Mouse (Mus musculus): ENCODE measurements around the gene Map7d2. TPM values are rescaled to one million over a fixed set of nuclear protein-coding genes. Genes with fewer than 3 reads are reported as not detected.
"Not testable (repeated sequence)": the region's sequence is repeated elsewhere in the genome, so short reads cannot be mapped to it uniquely, and the experiment has no call there.

Map7d2 gene
- polyA plus RNA-seq, 1 experiment from 2014 or later, result 0.79 TPM

- ATAC-seq (ENCODE audit: extremely low read depth, insufficient number of reproducible peaks, low FRiP score, low TSS enrichment), result no peak
- 31% methylated on average over 3 of the region's 3 CpGs for WGBS
Measured at GRCm38 (mm10) chrX:159442128-159442527, 27.8 kb downstream of the Map7d2 start.

GRCm38 (mm10) chrX:159447133-159447532 is 32.8 kb downstream of the Map7d2 start:
- H3K9ac ChIP-seq, result no peak overlapping the region
- no peak overlapping the region for H3K4me3 ChIP-seq
- no peaks in the 10 kb centered on the region for H3K36me3 ChIP-seq
- H3K27me3 ChIP-seq (replicated peaks), result no peaks in the 10 kb centered on the region
- no peak overlapping the region for H3K4me2 ChIP-seq
- WGBS, result 80% methylated on average over 1 of the region's 1 CpGs
- H3K9me3 ChIP-seq, result no peaks in the 10 kb centered on the region
- H3K4me1 ChIP-seq, result no peaks in the 10 kb centered on the region
- ATAC-seq (ENCODE audit: extremely low read depth, insufficient number of reproducible peaks, low FRiP score, low TSS enrichment), result no peak
- H3K27ac ChIP-seq (replicated peaks), result no peak overlapping the region

More at GRCm38 (mm10) chrX:159442128-159442527, 27.8 kb downstream of the Map7d2 start:
- Histone ChIP-seq H3K4me1 (no peaks in the 10 kb centered on the region), H3K27me3 (replicated peaks) (no peaks in the 10 kb centered on the region), H3K36me3 (no peaks in the 10 kb centered on the region), H3K4me3 (no peak overlapping the region), H3K9ac (no peak overlapping the region), H3K4me2 (no peak overlapping the region), H3K9me3 (no peaks in the 10 kb centered on the region), H3K27ac (replicated peaks) (no peak overlapping the region)

DNA sequence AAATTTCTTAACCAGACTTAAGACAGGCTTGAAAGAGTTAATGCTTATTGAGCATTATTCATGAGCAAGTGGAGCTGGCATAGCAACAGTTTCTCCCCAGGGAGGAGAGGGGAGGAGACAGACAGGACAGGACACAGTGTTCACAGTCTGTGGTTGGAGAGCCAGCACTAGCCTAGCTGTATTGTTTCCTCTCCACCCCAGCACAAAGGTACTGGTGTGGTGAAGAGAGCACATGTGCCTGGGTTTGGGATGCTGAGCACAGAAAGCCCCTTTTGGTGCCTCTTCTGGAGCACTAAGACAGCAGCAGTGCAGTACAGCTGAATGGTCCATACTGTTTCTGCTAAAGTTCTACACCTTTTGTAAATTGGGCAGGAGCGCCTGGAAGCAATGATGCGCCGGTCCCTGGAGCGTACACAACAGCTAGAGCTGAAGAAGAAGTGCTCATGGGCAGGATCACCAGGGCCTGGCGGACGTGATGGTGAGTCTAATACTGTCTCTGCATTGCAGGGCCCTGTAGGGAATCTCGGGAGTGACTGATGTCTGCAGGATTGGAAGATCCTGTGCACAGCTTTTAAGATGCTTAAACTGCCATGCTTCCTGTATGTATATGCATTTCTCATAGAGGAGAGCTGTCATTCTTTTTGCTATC is 44.8 kb downstream of the Map7d2 start:
- WGBS, result 67% methylated on average over 7 of the region's 7 CpGs
- H3K4me1 ChIP-seq, result no peaks in the 10 kb centered on the region
- H3K4me3 ChIP-seq, result no peak overlapping the region
- no peak overlapping the region for H3K27ac ChIP-seq (replicated peaks)
- no peak overlapping the region for H3K4me2 ChIP-seq
- H3K9ac ChIP-seq, result no peak overlapping the region
- no peaks in the 10 kb centered on the region for H3K36me3 ChIP-seq
- no peak for ATAC-seq (ENCODE audit: extremely low read depth, insufficient number of reproducible peaks, low FRiP score, low TSS enrichment)
- no peaks in the 10 kb centered on the region for H3K27me3 ChIP-seq (replicated peaks)
- no peaks in the 10 kb centered on the region for H3K9me3 ChIP-seq

- H3K9me3 ChIP-seq, result no peaks in the 10 kb centered on the region
- H3K27me3 ChIP-seq (replicated peaks), result no peaks in the 10 kb centered on the region
- H3K36me3 ChIP-seq, result no peaks in the 10 kb centered on the region
- 39% methylated on average over 1 of the region's 1 CpGs for WGBS
- no peak for ATAC-seq (ENCODE audit: extremely low read depth, insufficient number of reproducible peaks, low FRiP score, low TSS enrichment)
- H3K4me2 ChIP-seq, result no peak overlapping the region
- no peaks in the 10 kb centered on the region for H3K4me1 ChIP-seq
- no peak overlapping the region for H3K9ac ChIP-seq
- no peak overlapping the region for H3K4me3 ChIP-seq
- H3K27ac ChIP-seq (replicated peaks), result no peak overlapping the region
Measured at GRCm38 (mm10) chrX:159474799-159475198, 60.4 kb downstream of the Map7d2 start.

DNA sequence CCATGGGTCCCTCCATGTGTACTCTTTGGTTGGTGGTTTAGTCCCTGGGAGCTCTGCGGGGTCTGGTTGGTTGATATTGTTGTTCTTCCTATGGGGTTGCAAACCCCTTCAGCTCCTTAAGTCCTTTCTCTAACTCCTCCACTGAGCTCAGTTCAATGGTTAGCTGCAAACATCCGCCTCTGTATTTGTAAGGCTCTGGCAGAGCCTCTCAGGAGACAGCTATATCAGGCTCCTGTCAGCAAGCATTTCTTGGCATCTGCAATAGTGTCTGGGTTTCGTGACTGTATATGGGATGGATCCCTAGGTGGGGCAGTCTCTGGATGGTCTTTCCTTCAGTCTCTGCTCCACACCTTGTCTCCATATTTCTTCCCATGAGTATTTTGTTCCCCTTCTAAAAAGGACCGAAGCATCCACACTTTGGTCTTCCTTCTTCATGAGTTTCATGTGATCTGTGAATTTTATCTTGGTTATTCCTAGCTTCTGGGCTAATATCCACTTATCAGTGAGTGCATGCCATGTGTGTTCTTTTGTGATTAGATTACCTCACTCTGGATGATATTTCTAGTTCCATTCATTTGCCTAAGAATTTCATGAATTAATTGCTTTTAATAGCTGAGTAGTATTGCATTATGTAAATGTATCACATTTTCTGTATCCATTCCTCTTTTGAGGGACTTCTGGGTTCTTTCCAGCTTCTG is 64.0 kb downstream of the Map7d2 start:
- H3K27me3 ChIP-seq (replicated peaks); H3K4me2 ChIP-seq; H3K9ac ChIP-seq; H3K36me3 ChIP-seq; H3K27ac ChIP-seq (replicated peaks); ATAC-seq (ENCODE audit: extremely low read depth, insufficient number of reproducible peaks, low FRiP score, low TSS enrichment); H3K4me1 ChIP-seq; H3K4me3 ChIP-seq; H3K9me3 ChIP-seq: not testable (repeated sequence)
- WGBS, result 49% methylated on average over 4 of the region's 4 CpGs

DNA sequence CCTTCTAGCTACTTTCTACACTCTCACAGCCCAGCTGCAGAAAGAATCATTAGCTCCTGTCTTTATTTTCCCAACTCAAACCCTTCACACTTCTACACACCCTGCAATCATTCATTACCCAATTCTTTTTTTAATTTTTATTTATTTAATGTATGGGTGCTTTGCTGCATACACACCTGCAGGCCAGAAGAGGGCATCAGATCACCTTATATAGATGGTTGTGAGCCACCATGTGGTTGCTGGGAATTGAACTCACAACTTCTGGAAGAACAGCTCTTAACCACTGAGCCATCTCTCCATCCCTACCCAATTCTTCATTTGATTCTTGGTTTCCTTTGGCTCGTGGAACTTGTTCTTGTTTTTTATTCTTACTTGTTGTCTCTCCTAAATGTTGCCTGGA is 69.9 kb downstream of the Map7d2 start:
- H3K27ac ChIP-seq (replicated peaks), result no peak overlapping the region
- no peaks in the 10 kb centered on the region for H3K9me3 ChIP-seq
- no peaks in the 10 kb centered on the region; the same call in 1 of the 2 replicates for H3K27me3 ChIP-seq (replicated peaks)
- H3K36me3 ChIP-seq, result no peaks in the 10 kb centered on the region
- H3K9ac ChIP-seq, result no peak overlapping the region
- no peak overlapping the region for H3K4me3 ChIP-seq
- ATAC-seq (ENCODE audit: extremely low read depth, insufficient number of reproducible peaks, low FRiP score, low TSS enrichment), result no peak
- H3K4me1 ChIP-seq, result no peaks in the 10 kb centered on the region
- no peak overlapping the region for H3K4me2 ChIP-seq
- WGBS, result 74% methylated on average over 1 of the region's 1 CpGs

GRCm38 (mm10) chrX:159503181-159503580 is 88.8 kb downstream of the Map7d2 start:
- H3K4me3 ChIP-seq, result no peak overlapping the region
- H3K9ac ChIP-seq, result no peak overlapping the region
- 33% methylated on average over 2 of the region's 2 CpGs for WGBS
- no peak overlapping the region for H3K27ac ChIP-seq (replicated peaks)
- H3K27me3 ChIP-seq (replicated peaks), result no peaks in the 10 kb centered on the region
- no peak overlapping the region for H3K4me2 ChIP-seq
- H3K9me3 ChIP-seq, result no peaks in the 10 kb centered on the region
- no peaks in the 10 kb centered on the region for H3K36me3 ChIP-seq
- H3K4me1 ChIP-seq, result no peaks in the 10 kb centered on the region
- ATAC-seq (ENCODE audit: extremely low read depth, insufficient number of reproducible peaks, low FRiP score, low TSS enrichment), result no peak

DNA sequence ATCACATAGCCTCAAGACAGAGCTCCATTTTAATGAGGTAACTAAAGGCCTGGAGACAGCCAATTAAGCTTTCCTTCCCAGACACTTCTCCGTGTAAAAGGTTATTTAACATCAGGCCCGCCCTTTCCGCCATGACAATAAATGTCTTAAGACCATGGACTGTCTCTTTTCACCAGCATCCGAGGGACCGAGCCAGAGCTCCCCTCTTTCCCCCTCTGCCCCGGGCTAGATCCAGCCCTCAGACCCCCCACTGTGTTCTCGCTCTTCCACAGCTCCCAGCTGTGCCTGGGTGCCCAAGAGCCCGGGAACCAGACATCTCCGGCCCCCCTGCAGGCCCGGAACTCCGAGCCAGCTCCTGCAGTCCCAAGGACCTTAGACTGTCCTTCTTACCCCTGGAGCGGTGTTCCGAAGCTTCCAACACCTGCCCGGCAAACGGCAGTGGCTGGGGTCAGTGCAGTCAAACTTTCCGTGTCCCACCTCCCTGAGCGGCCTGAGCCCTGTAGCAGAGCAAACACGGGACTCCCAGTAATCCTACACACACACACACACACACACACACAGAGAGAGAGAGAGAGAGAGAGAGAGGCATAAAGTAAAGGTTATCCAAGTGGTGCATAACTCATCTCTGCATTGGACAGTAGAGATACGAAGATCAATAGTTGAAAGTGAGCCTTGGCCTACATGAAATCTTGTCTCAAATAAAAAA is 94.1 kb downstream of the Map7d2 start:
- Histone ChIP-seq H3K4me1 (no peaks in the 10 kb centered on the region), H3K36me3 (no peaks in the 10 kb centered on the region), H3K27me3 (replicated peaks) (no peaks in the 10 kb centered on the region), H3K4me2 (no peak overlapping the region), H3K9ac (no peak overlapping the region), H3K9me3 (no peaks in the 10 kb centered on the region), H3K4me3 (no peak overlapping the region), H3K27ac (replicated peaks) (no peak overlapping the region)
- WGBS, result 56% methylated on average over 19 of the region's 19 CpGs
- ATAC-seq (ENCODE audit: extremely low read depth, insufficient number of reproducible peaks, low FRiP score, low TSS enrichment), result no peak

GRCm38 (mm10) chrX:159509042-159509441 is 94.7 kb downstream of the Map7d2 start:
- H3K4me2 ChIP-seq, result no peak overlapping the region
- no peak overlapping the region for H3K27ac ChIP-seq (replicated peaks)
- WGBS, result 62% methylated on average over 4 of the region's 4 CpGs
- H3K9me3 ChIP-seq, result no peaks in the 10 kb centered on the region
- H3K9ac ChIP-seq, result no peak overlapping the region
- ATAC-seq (ENCODE audit: extremely low read depth, insufficient number of reproducible peaks, low FRiP score, low TSS enrichment), result no peak
- no peaks in the 10 kb centered on the region for H3K4me1 ChIP-seq
- no peaks in the 10 kb centered on the region for H3K27me3 ChIP-seq (replicated peaks)
- H3K4me3 ChIP-seq, result no peak overlapping the region
- no peaks in the 10 kb centered on the region for H3K36me3 ChIP-seq

DNA sequence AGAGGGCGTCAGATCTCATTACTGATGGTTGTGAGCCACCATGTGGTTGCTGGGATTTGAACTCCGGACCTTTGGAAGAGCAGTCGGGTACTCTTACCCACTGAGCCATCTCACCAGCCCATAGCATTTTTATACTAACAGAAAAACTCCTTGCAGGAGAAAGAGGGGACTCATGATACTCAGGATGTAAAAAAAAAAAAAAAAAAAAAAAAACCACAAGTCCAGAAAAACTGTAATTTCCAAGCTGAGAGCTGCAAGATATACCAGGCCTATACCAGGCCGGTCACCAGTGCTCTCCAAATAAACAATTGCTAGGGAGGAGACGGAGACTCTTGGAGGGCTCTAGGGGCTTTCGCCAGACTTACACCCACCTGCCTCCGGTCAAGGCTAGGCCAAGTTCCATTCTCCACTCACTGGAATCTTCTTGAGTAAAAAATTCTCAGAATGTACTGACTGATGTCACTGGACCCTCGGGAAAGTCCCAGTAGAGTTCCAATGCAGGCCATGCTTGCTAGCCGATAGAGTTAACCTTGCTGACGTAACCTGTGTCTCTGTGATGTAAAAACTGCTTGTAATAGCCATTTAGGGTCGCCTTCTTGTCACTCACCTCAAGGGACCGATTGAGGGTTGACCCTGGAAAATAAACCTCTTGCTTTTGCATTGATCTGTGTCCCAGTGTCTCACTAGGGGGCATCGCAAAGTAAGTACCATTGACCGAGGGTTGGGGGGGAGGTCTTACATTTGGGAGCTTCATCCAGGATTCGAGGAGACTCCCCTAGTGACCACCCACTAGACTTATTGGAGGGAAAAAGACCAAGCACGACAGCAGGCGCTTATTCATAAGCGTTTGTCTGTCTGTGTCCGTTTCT is 95.7 kb downstream of the Map7d2 start:
- no peak overlapping the region for H3K4me2 ChIP-seq
- no peak overlapping the region for H3K27ac ChIP-seq (replicated peaks)
- 75% methylated on average over 19 of the region's 19 CpGs for WGBS
- H3K27me3 ChIP-seq (replicated peaks), result no peaks in the 10 kb centered on the region
- no peak overlapping the region for H3K9ac ChIP-seq
- H3K9me3 ChIP-seq, result no peaks in the 10 kb centered on the region
- H3K4me1 ChIP-seq, result no peaks in the 10 kb centered on the region
- no peak overlapping the region for H3K4me3 ChIP-seq
- ATAC-seq (ENCODE audit: extremely low read depth, insufficient number of reproducible peaks, low FRiP score, low TSS enrichment), result no peak
- no peaks in the 10 kb centered on the region for H3K36me3 ChIP-seq

- Histone ChIP-seq H3K4me3 (no peak overlapping the region), H3K27ac (replicated peaks) (no peak overlapping the region), H3K9me3 (no peaks in the 10 kb centered on the region), H3K27me3 (replicated peaks) (no peaks in the 10 kb centered on the region), H3K9ac (no peak overlapping the region), H3K4me1 (no peaks in the 10 kb centered on the region), H3K36me3 (no peaks in the 10 kb centered on the region), H3K4me2 (no peak overlapping the region)
- no peak for ATAC-seq (ENCODE audit: extremely low read depth, insufficient number of reproducible peaks, low FRiP score, low TSS enrichment)
- 62% methylated on average over 9 of the region's 9 CpGs for WGBS
Measured at GRCm38 (mm10) chrX:159510716-159511051, 96.3 kb downstream of the Map7d2 start.
